Mouse (Mus musculus) hindbrain, embryonic 14.5 days (tissue): ENCODE data around the gene Dnajc8. TPM values are rescaled to one million over a fixed set of nuclear protein-coding genes. Genes with fewer than 3 reads are reported as not detected.

Experiments used
- ATAC-seq: fragments of 200-750 bp; cut with Nextera tagmentation; 2 replicates; pipeline ENCODE4 v1.8.0; 2017; ENCODE audit warnings: moderate number of reproducible peaks, mild to moderate bottlenecking, moderate TSS enrichment, moderate library complexity; ENCODE audit not compliant: low FRiP score
- DNase-seq: peaks from one replicate; pipeline ENCODE4 v3.0.0-alpha.2; 2015; ENCODE audit warnings: low spot score
- H3K27ac ChIP-seq: fragments of 300-500 bp; sonication (generic); 2 replicates; pipeline ENCODE4 v1.5.1; 2014; ENCODE audit warnings: mild to moderate bottlenecking, moderate library complexity
- H3K27me3 ChIP-seq: fragments of 300-500 bp; sonication (generic); 2 replicates; pipeline ENCODE4 v1.6.1; 2014; ENCODE audit warnings: mild to moderate bottlenecking, low read length, mixed read lengths; ENCODE audit not compliant: control insufficient read depth, insufficient read depth
- H3K36me3 ChIP-seq: fragments of 300-500 bp; sonication (generic); replicated peaks from 2 replicates; pipeline ENCODE4 v1.6.1; 2014; ENCODE audit not compliant: control insufficient read depth, insufficient read depth
- H3K4me1 ChIP-seq: fragments of 300-500 bp; sonication (generic); replicated peaks from 2 replicates; pipeline ENCODE4 v1.6.1; 2014; ENCODE audit warnings: antibody characterized with exemption, low read length, mixed read lengths; ENCODE audit not compliant: control insufficient read depth, insufficient read depth
- H3K4me2 ChIP-seq: fragments of 300-500 bp; sonication (generic); replicated peaks from 2 replicates; pipeline ENCODE4 v1.6.1; 2014; ENCODE audit warnings: mild to moderate bottlenecking, moderate library complexity
- H3K4me3 ChIP-seq: fragments of 300-500 bp; sonication (generic); replicated peaks from 2 replicates; pipeline ENCODE4 v1.5.1; 2014; ENCODE audit warnings: mild to moderate bottlenecking, low read length
- H3K9ac ChIP-seq: fragments of 300-500 bp; sonication (generic); 2 replicates; pipeline ENCODE4 v1.6.1; 2014
- H3K9me3 ChIP-seq: fragments of 300-500 bp; sonication (generic); 2 replicates; pipeline ENCODE4 v1.6.1; 2016; ENCODE audit warnings: low read length; ENCODE audit not compliant: control insufficient read depth
- WGBS: fragments of 180-500 bp; shearing (Covaris S2); extraction: QIAGEN DNeasy Blood & Tissue Kit; methylation state at CpG from one replicate; pipeline ENCODE4 v1.1.7; 2014; 5-methylcytosine and 5-hydroxymethylcytosine counted together
- polyA plus RNA-seq: library from polyadenylated mRNA; unstranded; fragments of >200 nt; fragmentation: Nextera tagmentation; extraction: Ambion mirVana; gene quantifications from 2 replicates; pipeline ENCODE4 v1.2.1, GENCODE M21; 2014

Dnajc8 gene
- polyA plus RNA-seq, 1 experiment from 2014 or later: 136 TPM

DNA sequence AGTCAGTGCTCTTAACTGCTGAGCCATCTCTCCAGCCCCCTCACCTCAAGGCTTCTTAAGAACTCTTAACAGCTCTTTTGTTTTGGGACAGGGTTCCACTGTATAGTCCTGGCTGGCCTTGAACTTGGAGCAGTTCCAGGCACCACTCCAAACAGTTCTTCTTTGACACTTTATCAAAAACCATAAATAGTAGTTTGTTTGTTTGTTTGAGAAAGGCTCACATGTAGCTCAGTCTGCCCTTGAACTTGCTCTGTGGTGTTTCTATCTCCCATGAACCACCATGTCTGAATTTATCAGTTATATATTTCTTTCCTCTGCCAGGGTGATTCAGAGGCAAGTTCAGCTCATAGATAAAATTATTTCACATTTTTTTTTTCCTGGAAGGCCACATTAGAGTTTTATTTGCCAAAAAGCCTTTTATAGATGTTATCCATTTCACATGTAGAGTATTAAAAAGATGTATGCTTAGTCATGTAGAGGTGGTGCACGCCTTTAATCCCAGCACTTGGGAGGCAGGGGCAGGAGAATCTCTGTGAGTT lies 39.5 kb downstream of the Dnajc8 start:
- Histone ChIP-seq H3K36me3 (no peaks in the 10 kb centered on the region), H3K4me1 (no peaks in the 10 kb centered on the region), H3K9me3 (no peaks in the 10 kb centered on the region), H3K9ac (no peak overlapping the region), H3K4me3 (no peak overlapping the region), H3K27ac (no peak overlapping the region), H3K27me3 (no peaks in the 10 kb centered on the region), H3K4me2 (no peak overlapping the region)
- WGBS: 85% methylated on average over 1 of the region's 1 CpGs
- ATAC-seq (no peak), DNase-seq (no peak)

DNA sequence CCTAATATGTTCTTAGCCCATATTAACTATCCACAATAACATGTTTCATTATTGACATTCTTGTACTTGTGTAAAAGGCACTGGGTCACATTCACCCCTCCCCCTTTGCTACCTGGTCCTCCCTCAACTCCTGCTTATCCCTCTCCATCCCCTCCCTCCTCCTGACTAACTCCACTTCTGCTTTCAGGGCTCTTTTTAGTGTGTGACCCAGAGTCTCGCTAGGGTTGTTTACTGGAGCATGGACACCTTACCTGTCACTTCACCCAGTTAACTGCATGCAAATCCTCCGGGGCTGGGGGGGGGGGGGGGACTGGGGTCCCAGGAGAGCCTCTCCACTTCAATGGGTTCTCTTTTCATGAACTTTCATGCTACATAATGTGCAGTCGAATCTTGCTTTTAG lies 48.4 kb downstream of the Dnajc8 start:
- Histone ChIP-seq H3K4me1 (no peaks in the 10 kb centered on the region), H3K9me3 (no peaks in the 10 kb centered on the region), H3K27me3 (no peaks in the 10 kb centered on the region), H3K4me2 (no peak overlapping the region), H3K4me3 (no peak overlapping the region), H3K27ac (no peak overlapping the region), H3K9ac (no peak overlapping the region), H3K36me3 (no peaks in the 10 kb centered on the region)
- ATAC-seq (no peak), DNase-seq (no peak)
- WGBS: 64% methylated on average over 3 of the region's 3 CpGs

DNA sequence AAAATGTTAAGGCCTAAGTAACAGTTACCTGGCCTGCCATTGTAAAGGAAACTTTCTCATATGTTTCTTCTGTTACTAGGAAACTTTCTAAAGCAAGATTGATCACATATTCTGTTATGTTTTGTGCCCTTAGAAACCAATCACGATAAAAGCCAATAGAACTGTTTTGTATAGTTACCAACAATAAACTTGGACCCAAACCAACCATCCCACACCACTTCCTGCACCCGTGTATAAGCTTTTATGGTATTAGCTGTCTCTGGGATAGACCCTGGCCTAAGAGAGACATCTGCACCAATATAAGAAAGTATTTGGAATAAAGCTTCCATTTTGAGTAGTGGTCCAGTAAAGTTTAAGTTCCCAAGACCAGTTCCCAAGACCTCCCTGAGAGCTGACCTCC lies 49.6 kb downstream of the Dnajc8 start:
- no peak overlapping the region for H3K4me2 ChIP-seq
- no peak for ATAC-seq
- 89% methylated on average over 2 of the region's 2 CpGs for WGBS
- H3K36me3 ChIP-seq: no peaks in the 10 kb centered on the region
- H3K4me3 ChIP-seq: no peak overlapping the region
- no peak overlapping the region for H3K27ac ChIP-seq
- DNase-seq: no peak
- no peaks in the 10 kb centered on the region for H3K27me3 ChIP-seq
- no peaks in the 10 kb centered on the region for H3K4me1 ChIP-seq
- H3K9me3 ChIP-seq: no peaks in the 10 kb centered on the region
- H3K9ac ChIP-seq: no peak overlapping the region

DNA sequence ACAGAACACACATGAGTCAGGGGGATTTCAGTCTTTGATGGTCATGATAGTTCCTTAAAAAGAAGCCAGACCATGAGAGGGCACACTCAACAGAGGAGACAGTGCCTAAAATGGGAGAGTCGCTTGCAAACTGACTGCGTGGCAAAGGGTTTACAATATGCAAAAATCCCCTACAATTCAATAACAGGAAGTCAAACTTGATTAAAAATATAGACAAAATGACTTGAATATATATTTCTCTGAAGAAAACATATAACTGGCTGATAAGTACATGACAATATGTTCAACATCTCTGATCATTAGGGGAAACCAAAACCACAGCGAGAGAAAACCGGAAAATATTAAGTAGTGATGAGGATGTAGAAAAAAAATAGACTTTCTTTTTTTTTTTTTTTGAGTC lies 50.9 kb downstream of the Dnajc8 start:
- Histone ChIP-seq H3K27ac (no peak overlapping the region), H3K4me3 (no peak overlapping the region), H3K27me3 (no peaks in the 10 kb centered on the region), H3K9me3 (no peaks in the 10 kb centered on the region), H3K9ac (no peak overlapping the region), H3K4me1 (no peaks in the 10 kb centered on the region), H3K36me3 (no peaks in the 10 kb centered on the region), H3K4me2 (no peak overlapping the region)
- DNase-seq: no peak
- no peak for ATAC-seq
- WGBS: 97% methylated on average over 4 of the region's 4 CpGs

DNA sequence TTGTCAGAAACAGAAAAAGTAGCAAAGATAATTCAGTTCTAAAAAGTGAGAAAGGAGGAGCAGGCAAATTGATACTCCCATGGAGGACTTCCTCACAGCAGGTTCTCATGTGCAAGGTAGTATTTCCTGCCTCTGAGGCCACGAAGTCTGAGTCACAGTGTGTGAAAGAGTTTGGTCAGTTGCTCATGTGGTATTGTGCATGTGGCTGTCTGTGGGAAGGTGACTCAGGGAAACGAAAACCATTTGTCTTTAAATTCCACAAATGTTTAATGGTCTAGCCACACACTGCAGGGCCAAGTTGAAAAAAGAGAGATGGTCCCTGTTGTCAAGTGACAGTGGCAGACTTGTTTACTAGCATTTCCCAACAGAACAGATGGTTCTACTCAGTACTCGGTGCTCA lies 53.2 kb downstream of the Dnajc8 start:
- H3K9me3 ChIP-seq: no peaks in the 10 kb centered on the region
- ATAC-seq (no peak), DNase-seq (no peak)
- no peak overlapping the region for H3K4me2 ChIP-seq
- no peak overlapping the region for H3K27ac ChIP-seq
- H3K36me3 ChIP-seq: no peaks in the 10 kb centered on the region
- H3K4me3 ChIP-seq: no peak overlapping the region
- WGBS: 85% methylated on average over 3 of the region's 3 CpGs
- no peak overlapping the region for H3K9ac ChIP-seq
- no peaks in the 10 kb centered on the region for H3K4me1 ChIP-seq
- no peaks in the 10 kb centered on the region for H3K27me3 ChIP-seq

DNA sequence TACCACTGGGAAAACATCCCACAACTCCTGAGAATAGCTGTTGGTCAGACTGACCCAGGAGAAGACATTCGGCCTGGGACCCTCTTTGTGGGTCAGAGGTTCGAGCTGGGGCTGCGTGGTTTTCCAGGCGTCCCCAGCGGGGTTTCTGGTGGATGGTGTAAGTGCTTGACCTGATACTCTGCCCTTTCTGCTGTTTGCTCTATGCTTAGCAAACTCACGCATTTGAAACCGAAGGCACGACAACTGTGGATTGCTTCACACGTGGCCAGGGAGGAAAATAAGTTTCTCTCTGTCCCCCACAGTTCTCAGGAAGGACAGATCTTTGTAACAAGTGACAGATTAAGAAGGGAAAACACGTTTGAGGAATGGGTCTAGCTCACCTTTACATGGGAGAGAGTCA lies 55.3 kb downstream of the Dnajc8 start:
- ATAC-seq (no peak), DNase-seq (no peak)
- no peaks in the 10 kb centered on the region for H3K36me3 ChIP-seq
- no peaks in the 10 kb centered on the region for H3K9me3 ChIP-seq
- H3K27me3 ChIP-seq: no peaks in the 10 kb centered on the region
- WGBS: 83% methylated on average over 10 of the region's 10 CpGs
- H3K9ac ChIP-seq: no peak overlapping the region
- no peak overlapping the region for H3K4me3 ChIP-seq
- H3K27ac ChIP-seq: no peak overlapping the region
- H3K4me2 ChIP-seq: no peak overlapping the region
- H3K4me1 ChIP-seq: no peaks in the 10 kb centered on the region

DNA sequence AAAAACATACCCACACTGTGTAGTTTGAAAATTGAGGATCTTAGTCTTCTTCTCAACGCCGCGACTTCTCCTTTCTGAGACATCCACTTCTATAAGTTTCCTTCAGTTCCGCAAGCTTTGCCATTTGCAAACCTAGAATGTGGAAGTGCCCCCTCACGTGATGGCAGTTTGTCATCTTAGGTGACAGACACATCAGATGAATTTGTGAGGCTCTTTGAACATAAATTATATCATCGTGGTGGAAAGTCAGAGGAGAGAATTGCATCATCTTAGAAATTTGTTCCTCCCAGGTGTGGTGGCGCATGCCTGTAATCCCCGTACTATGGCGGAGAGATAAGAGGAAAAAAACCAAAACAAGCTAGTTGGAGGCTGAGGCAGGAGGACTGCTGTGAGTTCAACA lies 57.6 kb downstream of the Dnajc8 start:
- no peak for ATAC-seq
- no peak for DNase-seq
- Histone ChIP-seq H3K9me3 (no peaks in the 10 kb centered on the region), H3K4me1 (no peaks in the 10 kb centered on the region), H3K27ac (no peak overlapping the region), H3K9ac (no peak overlapping the region), H3K36me3 (no peaks in the 10 kb centered on the region), H3K27me3 (no peaks in the 10 kb centered on the region), H3K4me3 (no peak overlapping the region), H3K4me2 (no peak overlapping the region)
- 95% methylated on average over 9 of the region's 9 CpGs for WGBS

DNA sequence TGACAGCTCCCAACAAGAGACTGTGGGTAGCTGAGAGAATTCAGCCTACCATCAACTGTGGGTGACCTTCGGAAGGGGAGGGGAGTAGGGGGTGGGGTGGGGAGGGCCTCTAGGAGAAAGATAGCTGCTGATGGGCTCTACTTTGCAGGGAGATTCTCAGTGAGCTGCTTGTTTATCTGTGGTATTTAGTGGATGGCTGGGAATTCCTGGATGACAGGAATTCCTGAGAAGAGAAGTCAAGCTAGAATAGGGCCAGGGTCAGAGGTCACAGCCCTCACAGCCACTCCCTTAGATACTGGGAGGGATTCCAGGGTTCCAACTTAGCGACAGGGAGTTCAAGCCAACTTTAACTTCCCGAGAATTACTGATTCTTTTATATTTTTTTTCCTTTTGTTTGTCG lies 58.8 kb downstream of the Dnajc8 start:
- DNase-seq (no peak), ATAC-seq (no peak)
- Histone ChIP-seq H3K4me3 (no peak overlapping the region), H3K9me3 (no peaks in the 10 kb centered on the region), H3K4me1 (no peaks in the 10 kb centered on the region), H3K27me3 (no peaks in the 10 kb centered on the region), H3K9ac (no peak overlapping the region), H3K36me3 (no peaks in the 10 kb centered on the region), H3K4me2 (no peak overlapping the region), H3K27ac (no peak overlapping the region)
- WGBS: 25% methylated on average over 4 of the region's 4 CpGs

DNA sequence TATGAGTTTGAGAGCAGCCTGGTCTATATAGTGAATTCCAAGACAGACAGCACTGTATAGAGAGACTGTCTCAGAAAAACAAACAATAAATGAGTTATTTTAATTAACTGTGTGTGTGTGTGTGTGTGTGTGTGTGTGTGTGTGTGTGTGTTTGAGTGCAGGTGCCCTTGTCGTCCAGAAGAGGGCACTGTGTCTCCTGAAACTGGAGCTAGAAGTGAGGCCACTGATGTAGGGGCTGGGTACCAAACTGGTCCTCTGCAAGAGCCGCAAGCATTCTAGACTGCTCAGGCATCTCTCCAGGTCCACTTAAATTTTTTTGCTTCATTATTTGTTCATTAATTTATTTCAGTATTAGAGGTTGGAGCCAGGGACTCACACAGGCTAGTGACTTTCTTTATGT lies 63.5 kb downstream of the Dnajc8 start:
- ATAC-seq: no peak
- 91% methylated on average over 2 of the region's 2 CpGs for WGBS

DNA sequence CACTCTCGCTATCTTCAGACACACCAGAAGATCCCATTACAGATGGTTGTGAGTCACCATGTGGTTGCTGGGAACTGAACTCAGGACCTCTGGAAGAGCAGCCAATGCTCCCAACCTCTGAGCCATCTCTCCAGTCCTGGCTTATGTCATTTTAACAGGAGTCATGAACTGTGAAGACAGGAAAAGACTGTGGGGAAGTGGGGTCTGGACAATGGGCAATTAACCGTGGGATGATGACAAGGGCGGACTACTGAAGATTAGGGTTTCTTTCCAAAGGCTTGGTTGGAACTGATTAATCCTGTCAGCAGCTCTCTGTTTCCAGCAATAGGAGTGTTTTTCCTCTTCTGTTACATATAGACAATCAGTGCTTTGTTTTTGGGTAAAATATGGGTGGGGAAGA lies 64.4 kb downstream of the Dnajc8 start:
- Histone ChIP-seq H3K27ac (no peak overlapping the region), H3K4me2 (no peak overlapping the region), H3K4me1 (no peaks in the 10 kb centered on the region), H3K9me3 (no peaks in the 10 kb centered on the region), H3K4me3 (no peak overlapping the region), H3K9ac (no peak overlapping the region), H3K27me3 (no peaks in the 10 kb centered on the region), H3K36me3 (no peaks in the 10 kb centered on the region)
- ATAC-seq: no peak
- 97% methylated on average over 3 of the region's 3 CpGs for WGBS
- no peak for DNase-seq

More for the DNA sequence above, 63.5 kb downstream of the Dnajc8 start:
- Histone ChIP-seq H3K4me3 (no peak overlapping the region), H3K9me3 (no peaks in the 10 kb centered on the region), H3K4me1 (no peaks in the 10 kb centered on the region), H3K27me3 (no peaks in the 10 kb centered on the region), H3K36me3 (no peaks in the 10 kb centered on the region), H3K4me2 (no peak overlapping the region), H3K9ac (no peak overlapping the region), H3K27ac (no peak overlapping the region)
- no peak for DNase-seq
